Mouse (Mus musculus): ENCODE results near the gene Tubb4a. TPM values are rescaled to one million over a fixed set of nuclear protein-coding genes. Genes with fewer than 3 reads are reported as not detected.
A peak's percentile ranks its signal among the peaks of the same experiment; 100 is the strongest.
"Not testable (repeated sequence)": the region's sequence is repeated elsewhere in the genome, so short reads cannot be mapped to it uniquely, and the experiment has no call there.

Gene Tubb4a
- polyA plus RNA-seq, 1 experiment = 0.06 TPM

DNA sequence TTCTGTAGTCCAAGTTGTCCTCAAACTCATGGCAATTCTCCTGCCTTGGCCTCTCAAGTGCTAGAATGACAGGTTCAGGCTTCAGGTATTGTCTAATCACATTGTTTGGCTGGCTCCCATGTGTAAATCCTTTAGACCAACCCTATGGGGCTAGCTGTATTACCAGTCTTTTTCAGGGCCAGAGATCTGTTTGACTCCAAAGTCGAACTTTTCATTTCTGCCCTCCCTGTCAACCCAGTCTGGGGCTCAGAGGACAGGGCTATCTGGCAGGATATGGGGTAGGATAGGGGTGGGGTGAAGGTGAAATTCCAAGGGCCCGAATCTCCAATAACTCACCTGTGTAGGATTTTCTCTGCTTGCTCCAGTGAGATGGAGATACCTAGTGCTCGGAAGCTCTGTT, 31.3 kb downstream of the Tubb4a start:
- TF ChIP-seq POLR2A (IDR thresholded peaks at IDR 0.05; ENCODE audit: control insufficient read depth, low read depth, low read length) (no peak), CTCF (IDR thresholded peaks at IDR 0.05; ENCODE audit: control insufficient read depth, insufficient read depth, insufficient replicate concordance, low read depth, low read length) (no peak)
- no peaks in the 10 kb centered on the region for H3K27me3 ChIP-seq (ENCODE audit: control insufficient read depth, insufficient read depth, low read length)
- H3K4me1 ChIP-seq (ENCODE audit: control insufficient read depth, insufficient read depth, low read length) = peaks cover 16% of the 10 kb centered on the region
- H3K36me3 ChIP-seq (ENCODE audit: control insufficient read depth, insufficient read depth, low read length) = no peaks in the 10 kb centered on the region
- no peak overlapping the region for H3K27ac ChIP-seq (ENCODE audit: control insufficient read depth, insufficient read depth, low read depth, low read length)
- H3K4me3 ChIP-seq (ENCODE audit: control insufficient read depth, low read depth, low read length) = no peak overlapping the region

GRCm38 (mm10) chr17:57051679-57052078, 35.9 kb downstream of the Tubb4a start:
- H3K27ac ChIP-seq (ENCODE audit: control insufficient read depth, insufficient read depth, low read depth, low read length); H3K27me3 ChIP-seq (ENCODE audit: control insufficient read depth, insufficient read depth, low read length); H3K36me3 ChIP-seq (ENCODE audit: control insufficient read depth, insufficient read depth, low read length); H3K4me3 ChIP-seq (ENCODE audit: control insufficient read depth, low read depth, low read length): not testable (repeated sequence)
- peaks cover 17% of the 10 kb centered on the region for H3K4me1 ChIP-seq (ENCODE audit: control insufficient read depth, insufficient read depth, low read length)

- no peak overlapping the region for H3K27ac ChIP-seq (ENCODE audit: control insufficient read depth, insufficient read depth, low read depth, low read length)
- no peak overlapping the region for H3K4me3 ChIP-seq (ENCODE audit: control insufficient read depth, low read depth, low read length)
- H3K27me3 ChIP-seq (ENCODE audit: control insufficient read depth, insufficient read depth, low read length) = no peaks in the 10 kb centered on the region
- H3K4me1 ChIP-seq (ENCODE audit: control insufficient read depth, insufficient read depth, low read length) = peaks cover 12% of the 10 kb centered on the region
- H3K36me3 ChIP-seq (ENCODE audit: control insufficient read depth, insufficient read depth, low read length) = no peaks in the 10 kb centered on the region
- no peak for TF ChIP-seq CTCF (IDR thresholded peaks at IDR 0.05; ENCODE audit: control insufficient read depth, insufficient read depth, insufficient replicate concordance, low read depth, low read length)
- no peak for TF ChIP-seq POLR2A (IDR thresholded peaks at IDR 0.05; ENCODE audit: control insufficient read depth, low read depth, low read length)
Measured at GRCm38 (mm10) chr17:57048816-57049215, 38.8 kb downstream of the Tubb4a start.

DNA sequence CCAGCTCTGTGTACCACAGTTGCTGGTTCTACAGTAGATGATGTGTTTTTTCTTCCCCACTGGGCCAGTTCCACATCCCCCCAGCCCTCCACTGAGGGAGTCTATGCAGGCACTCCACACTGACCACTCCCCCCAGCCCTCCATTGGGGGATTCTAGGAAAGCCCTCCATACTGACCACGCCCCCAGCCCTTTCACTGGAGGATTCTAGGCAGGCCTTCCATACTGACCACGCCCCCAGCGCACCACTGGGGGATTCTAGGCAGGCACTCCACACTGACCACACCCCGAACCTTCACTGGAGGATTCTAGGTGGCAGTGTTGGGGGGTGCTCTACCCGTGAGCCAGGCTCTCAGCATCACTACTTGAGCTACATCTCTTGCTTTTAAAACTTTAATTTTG, 40.2 kb downstream of the Tubb4a start:
- no peaks in the 10 kb centered on the region for H3K36me3 ChIP-seq (ENCODE audit: control insufficient read depth, insufficient read depth, low read length)
- H3K4me1 ChIP-seq (ENCODE audit: control insufficient read depth, insufficient read depth, low read length) = peaks cover 10% of the 10 kb centered on the region
- TF ChIP-seq POLR2A (IDR thresholded peaks at IDR 0.05; ENCODE audit: control insufficient read depth, low read depth, low read length) = no peak
- TF ChIP-seq CTCF (IDR thresholded peaks at IDR 0.05; ENCODE audit: control insufficient read depth, insufficient read depth, insufficient replicate concordance, low read depth, low read length) = no peak
- no peak overlapping the region for H3K27ac ChIP-seq (ENCODE audit: control insufficient read depth, insufficient read depth, low read depth, low read length)
- H3K27me3 ChIP-seq (ENCODE audit: control insufficient read depth, insufficient read depth, low read length) = no peaks in the 10 kb centered on the region
- H3K4me3 ChIP-seq (ENCODE audit: control insufficient read depth, low read depth, low read length) = no peak overlapping the region; the same call in 1 of the 2 replicates

GRCm38 (mm10) chr17:57041554-57041953, 46.0 kb downstream of the Tubb4a start, which contains the start of gene Slc25a41:
Slc25a41 (minus strand) TSS chr17:57041654.
- H3K36me3 ChIP-seq (ENCODE audit: control insufficient read depth, insufficient read depth, low read length) = no peaks in the 10 kb centered on the region
- no peaks in the 10 kb centered on the region; the same call in 1 of the 2 replicates for H3K4me1 ChIP-seq (ENCODE audit: control insufficient read depth, insufficient read depth, low read length)
- peak within 1 kb of the TSS; percentile 34; the same call in 1 of the 2 replicates for H3K27ac ChIP-seq (ENCODE audit: control insufficient read depth, insufficient read depth, low read depth, low read length)
- no peaks in the 10 kb centered on the region for H3K27me3 ChIP-seq (ENCODE audit: control insufficient read depth, insufficient read depth, low read length)
- TF ChIP-seq POLR2A (IDR thresholded peaks at IDR 0.05; ENCODE audit: control insufficient read depth, low read depth, low read length) = peak; percentile 72; the same call in 1 of the 2 replicates
- TF ChIP-seq CTCF (IDR thresholded peaks at IDR 0.05; ENCODE audit: control insufficient read depth, insufficient read depth, insufficient replicate concordance, low read depth, low read length) = no peak
- peak within 1 kb of the TSS; percentile 87 for H3K4me3 ChIP-seq (ENCODE audit: control insufficient read depth, low read depth, low read length)

- Histone ChIP-seq H3K4me3 (ENCODE audit: control insufficient read depth, low read depth, low read length) (peak overlapping the region; percentile 76), H3K36me3 (ENCODE audit: control insufficient read depth, insufficient read depth, low read length) (no peaks in the 10 kb centered on the region), H3K27me3 (ENCODE audit: control insufficient read depth, insufficient read depth, low read length) (no peaks in the 10 kb centered on the region), H3K4me1 (ENCODE audit: control insufficient read depth, insufficient read depth, low read length) (no peaks in the 10 kb centered on the region; the same call in 1 of the 2 replicates), H3K27ac (ENCODE audit: control insufficient read depth, insufficient read depth, low read depth, low read length) (no peak overlapping the region)
- TF ChIP-seq POLR2A (IDR thresholded peaks at IDR 0.05; ENCODE audit: control insufficient read depth, low read depth, low read length) (no peak), CTCF (IDR thresholded peaks at IDR 0.05; ENCODE audit: control insufficient read depth, insufficient read depth, insufficient replicate concordance, low read depth, low read length) (peak; percentile 56; the same call in 1 of the 2 replicates)
Measured at GRCm38 (mm10) chr17:57038978-57039377, 48.6 kb downstream of the Tubb4a start.

DNA sequence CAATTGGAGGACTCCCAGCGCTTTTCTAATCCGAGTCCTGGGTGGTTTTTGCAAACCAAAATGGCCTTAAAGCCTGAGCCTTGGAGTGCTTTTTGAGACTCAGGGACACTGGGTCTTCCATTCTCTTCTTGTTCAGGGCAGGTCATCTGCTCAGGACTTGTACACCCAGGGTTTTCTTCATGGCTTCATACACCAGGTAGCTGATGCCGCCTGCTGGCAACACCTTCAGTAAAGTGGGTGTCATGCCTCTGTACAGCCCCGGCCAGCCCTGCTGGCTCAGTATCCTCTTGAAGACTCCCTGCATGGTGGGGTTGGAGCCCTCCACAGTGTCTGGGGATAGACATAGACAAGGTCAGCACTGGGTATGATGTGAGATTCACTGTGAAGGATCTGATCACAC, 54.7 kb downstream of the Tubb4a start:
- TF ChIP-seq CTCF (IDR thresholded peaks at IDR 0.05; ENCODE audit: control insufficient read depth, insufficient read depth, insufficient replicate concordance, low read depth, low read length) (no peak), POLR2A (IDR thresholded peaks at IDR 0.05; ENCODE audit: control insufficient read depth, low read depth, low read length) (0 out of 2 replicates have a peak, but pooled peaks have one; percentile 11)
- Histone ChIP-seq H3K4me1 (ENCODE audit: control insufficient read depth, insufficient read depth, low read length) (peaks cover 18% of the 10 kb centered on the region), H3K27ac (ENCODE audit: control insufficient read depth, insufficient read depth, low read depth, low read length) (no peak overlapping the region), H3K4me3 (ENCODE audit: control insufficient read depth, low read depth, low read length) (no peak overlapping the region), H3K36me3 (ENCODE audit: control insufficient read depth, insufficient read depth, low read length) (no peaks in the 10 kb centered on the region), H3K27me3 (ENCODE audit: control insufficient read depth, insufficient read depth, low read length) (no peaks in the 10 kb centered on the region)

All from testis, adult 2 months (tissue).